In the genomic region with DNA sequence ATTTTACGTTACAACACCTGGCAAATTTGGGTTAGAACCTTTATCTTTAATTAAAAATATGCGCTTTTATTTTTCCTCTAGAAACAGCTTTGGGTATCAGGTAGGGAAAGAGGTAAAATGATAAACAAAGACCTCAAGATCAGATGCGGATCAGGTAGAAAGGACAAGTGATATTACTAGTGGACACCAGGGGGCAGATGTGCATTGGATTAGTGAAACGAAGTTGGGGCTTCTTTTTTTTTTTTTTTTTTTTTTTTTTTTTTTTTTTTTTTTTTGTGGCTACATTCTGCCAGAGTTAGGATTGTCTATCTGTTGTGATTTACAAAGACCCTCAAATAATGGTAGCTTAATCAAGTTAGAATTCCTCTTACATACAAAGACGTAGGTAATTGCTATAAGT, we compare ENCODE assay signal across 9 mouse cellular contexts.
DNase-seq lines count a peak whose midpoint lies in the region; ATAC-seq lines count a peak whose summit lies in the region.
"Had no signal": no experiment of that assay in that cellular context is flagged by ENCODE, and none has a peak within 500 bp of the region (broad histone marks: within the 10 kb centered on the region; RNA-seq: fewer than 3 reads in every experiment).

No protein-coding gene starts in this region.

- no peaks in the 10 kb centered on the region for H3K9me3 ChIP-seq in limb, embryonic 11.5 days (ENCODE audit: control insufficient read depth, low read length)
- no peaks in the 10 kb centered on the region for H3K9me3 ChIP-seq in limb, embryonic 10.5 days (replicated peaks)
- H3K9me3 ChIP-seq: heart, embryonic 13.5 days had no signal

- H3K36me3 ChIP-seq in limb, embryonic 11.5 days (ENCODE audit: control insufficient read depth, insufficient read depth, low read length), result no peaks in the 10 kb centered on the region
- H3K36me3 ChIP-seq in limb, embryonic 10.5 days, result no peaks in the 10 kb centered on the region
- H3K36me3 ChIP-seq: heart, embryonic 13.5 days had no signal

- no peak overlapping the region for H3K4me3 ChIP-seq in limb, embryonic 11.5 days (ENCODE audit: low read depth, low read length)
- no peak overlapping the region for H3K4me3 ChIP-seq in limb, embryonic 10.5 days
- H3K4me3 ChIP-seq: heart, embryonic 13.5 days had no signal

- H3K4me1 ChIP-seq in limb, embryonic 11.5 days (ENCODE audit: control insufficient read depth, insufficient read depth, low read length), result no peaks in the 10 kb centered on the region
- no peaks in the 10 kb centered on the region for H3K4me1 ChIP-seq in limb, embryonic 10.5 days
- H3K4me1 ChIP-seq: heart, embryonic 13.5 days had no signal

- H3K4me2 ChIP-seq in limb, embryonic 11.5 days (ENCODE audit: low read depth, severe bottlenecking), result no peak overlapping the region
- H3K4me2 ChIP-seq: heart, embryonic 13.5 days had no signal

- peak; percentile 24 for DNase-seq in cerebellum, adult 9-10 months
- DNase-seq in cerebellum, adult 11-12 months, result no peak
- peak; percentile 53 for DNase-seq in limb, embryonic 11.5 days (ENCODE audit: low spot score)
- no peak for DNase-seq in limb, embryonic 10.5 days (ENCODE audit: low spot score)
- peak; percentile 22 for DNase-seq in MN1 (ENCODE audit: low spot score)
- DNase-seq in kidney, postnatal 4 days, result peak; percentile 27 to 49
- DNase-seq in testis, postnatal 14 days (ENCODE audit: low spot score), result no peak
- DNase-seq in testis, postnatal 10 days (ENCODE audit: low spot score), result no peak

- no peak for ATAC-seq in limb, embryonic 11.5 days (ENCODE audit: insufficient number of reproducible peaks, low FRiP score, low TSS enrichment, low read depth)

- WGBS in limb, embryonic 11.5 days, result 40% methylated on average over 5 of the region's 5 CpGs
- WGBS in limb, embryonic 10.5 days, result 38% methylated on average over 5 of the region's 5 CpGs

- H3K9ac ChIP-seq in limb, embryonic 11.5 days (ENCODE audit: low read length), result no peak overlapping the region
- H3K9ac ChIP-seq: heart, embryonic 13.5 days had no signal

- no peak overlapping the region for H3K27ac ChIP-seq in limb, embryonic 11.5 days (replicated peaks; ENCODE audit: low read depth, low read length)
- H3K27ac ChIP-seq in limb, embryonic 10.5 days, result no peak overlapping the region
- H3K27ac ChIP-seq: heart, embryonic 13.5 days had no signal

- H3K27me3 ChIP-seq in limb, embryonic 11.5 days (ENCODE audit: control insufficient read depth, insufficient read depth, low read length), result no peaks in the 10 kb centered on the region
- no peaks in the 10 kb centered on the region for H3K27me3 ChIP-seq in limb, embryonic 10.5 days (ENCODE audit: low read depth, poor library complexity, severe bottlenecking)

Comparison
In these comparisons a context has a peak if more than half of its experiments do, and no peak if none do; other contexts are left out.
1. DNase-seq: peak in cerebellum, adult 9-10 months (single experiment), limb, embryonic 11.5 days (single experiment), MN1 (single experiment) and kidney, postnatal 4 days (2 of 2); none in cerebellum, adult 11-12 months (single experiment), limb, embryonic 10.5 days (single experiment), testis, postnatal 14 days (single experiment) and testis, postnatal 10 days (single experiment).